Mouse (Mus musculus) bone marrow macrophage, adult 2 months (primary cell): ENCODE data around the gene Zhx3. TPM values are rescaled to one million over a fixed set of nuclear protein-coding genes. Genes with fewer than 3 reads are reported as not detected.

Experiments
- H3K27ac ChIP-seq: 2 replicates; pipeline ENCODE4 v1.5.1; 2012; ENCODE audit warnings: low read depth, low read length; ENCODE audit not compliant: insufficient read depth
- H3K4me1 ChIP-seq: 2 replicates; pipeline ENCODE4 v1.6.1; 2012; ENCODE audit warnings: low read length; ENCODE audit not compliant: control insufficient read depth, insufficient read depth
- H3K4me3 ChIP-seq: 2 replicates; pipeline ENCODE4 v1.5.1; 2012; ENCODE audit warnings: mild to moderate bottlenecking, low read length, moderate library complexity; ENCODE audit not compliant: insufficient read depth
- CTCF ChIP-seq: IDR thresholded peaks from 2 replicates; pipeline ENCODE4 v1.5.1; 2012; ENCODE audit warnings: low read depth, mild to moderate bottlenecking, low read length, moderate library complexity
- POLR2A ChIP-seq: IDR thresholded peaks from 2 replicates; pipeline ENCODE4 v1.6.1; 2012; ENCODE audit warnings: mild to moderate bottlenecking, low read depth, low read length, borderline replicate concordance
- polyA plus RNA-seq: library from polyadenylated mRNA; stranded (reverse); fragments of >200 nt; gene quantifications from 2 replicates; pipeline ENCODE4 v1.2.4, GENCODE M21; 2012; ENCODE audit not compliant: missing spikeins, insufficient read depth, insufficient read length

Gene Zhx3
- polyA plus RNA-seq, 1 experiment = 6.1 TPM

DNA sequence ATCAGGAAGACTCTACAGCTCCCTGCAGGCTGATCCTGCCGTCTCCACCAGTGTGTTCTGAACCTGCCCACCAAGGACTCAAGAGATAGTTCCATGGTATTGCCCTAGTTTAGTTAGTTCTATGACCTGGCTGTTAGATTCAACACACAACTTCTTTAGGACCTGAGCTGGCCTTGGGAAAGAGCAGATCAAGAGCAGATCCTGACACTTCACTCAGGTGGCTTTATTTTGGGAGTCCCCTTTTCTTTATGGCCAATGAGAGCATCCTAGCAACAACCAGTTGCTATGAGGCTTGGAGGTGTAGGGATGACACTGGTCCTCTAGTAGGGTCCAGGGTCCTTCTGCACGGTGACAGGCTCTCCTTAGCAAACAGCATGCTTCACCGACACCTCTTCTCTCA, 107.7 kb downstream of the Zhx3 start:
- TF ChIP-seq CTCF (no peak), POLR2A (no peak)
- no peak overlapping the region for H3K27ac ChIP-seq
- no peaks in the 10 kb centered on the region for H3K4me1 ChIP-seq
- no peak overlapping the region for H3K4me3 ChIP-seq

GRCm38 (mm10) chr2:160764386-160764785, 108.4 kb downstream of the Zhx3 start:
- H3K4me1 ChIP-seq = no peaks in the 10 kb centered on the region
- TF ChIP-seq POLR2A (no peak), CTCF (no peak)
- H3K27ac ChIP-seq = no peak overlapping the region
- no peak overlapping the region for H3K4me3 ChIP-seq

DNA sequence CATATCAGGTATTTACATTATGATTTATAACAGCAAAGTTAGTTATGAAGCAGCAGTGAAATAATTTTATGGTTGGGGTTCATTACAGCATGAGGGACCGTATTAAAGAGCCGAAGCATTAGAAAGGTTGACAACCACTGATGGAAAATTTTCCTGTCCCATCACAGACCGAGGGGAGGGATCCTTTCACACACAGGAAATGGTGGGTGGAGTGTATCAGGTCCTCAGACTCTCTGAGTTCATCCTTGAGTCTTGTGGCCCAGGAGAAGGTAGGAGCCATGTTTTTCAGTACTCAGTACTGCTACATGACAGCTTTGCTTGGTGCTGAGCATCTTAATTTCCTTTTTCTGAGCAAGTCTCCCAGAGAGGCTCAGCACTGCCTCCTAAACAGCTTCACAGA, 109.0 kb downstream of the Zhx3 start:
- no peak overlapping the region for H3K27ac ChIP-seq
- H3K4me1 ChIP-seq = no peaks in the 10 kb centered on the region
- no peak overlapping the region for H3K4me3 ChIP-seq
- no peak for TF ChIP-seq POLR2A
- TF ChIP-seq CTCF = no peak

- Histone ChIP-seq H3K27ac (no peak overlapping the region), H3K4me1 (no peaks in the 10 kb centered on the region), H3K4me3 (no peak overlapping the region)
- peak; percentile 81 for TF ChIP-seq CTCF
- TF ChIP-seq POLR2A = no peak
Measured at GRCm38 (mm10) chr2:160760433-160761184, 112.2 kb downstream of the Zhx3 start.

GRCm38 (mm10) chr2:160756583-160757203, 116.1 kb downstream of the Zhx3 start:
- Histone ChIP-seq H3K27ac (no peak overlapping the region), H3K4me1 (no peaks in the 10 kb centered on the region), H3K4me3 (no peak overlapping the region)
- TF ChIP-seq CTCF (no peak), POLR2A (no peak)

- Histone ChIP-seq H3K4me3 (no peak overlapping the region), H3K27ac (no peak overlapping the region), H3K4me1 (peaks cover 11% of the 10 kb centered on the region)
- TF ChIP-seq POLR2A (no peak), CTCF (no peak)
Measured at GRCm38 (mm10) chr2:160747075-160747474, 125.7 kb downstream of the Zhx3 start.

DNA sequence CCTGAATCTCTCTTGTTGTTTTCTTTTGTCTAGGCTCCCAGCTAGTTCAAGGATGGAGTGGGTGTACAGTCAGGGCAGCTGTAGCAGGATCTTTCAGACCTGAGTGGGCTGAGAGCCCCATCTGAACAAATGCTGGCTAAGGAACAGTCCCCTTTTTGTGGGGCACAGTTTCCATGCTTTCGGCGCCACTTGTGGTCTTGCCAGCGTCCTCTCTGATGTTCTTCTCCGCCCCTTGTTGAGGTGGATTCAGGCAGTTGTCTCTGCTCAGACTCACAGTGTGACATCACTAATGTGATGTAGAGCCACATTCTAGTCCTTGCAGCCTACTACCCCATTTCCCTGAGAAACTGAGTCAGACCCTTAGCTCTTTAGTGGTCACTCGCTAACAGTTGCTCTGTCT, 126.2 kb downstream of the Zhx3 start:
- Histone ChIP-seq H3K4me1 (peaks cover 16% of the 10 kb centered on the region), H3K27ac (no peak overlapping the region), H3K4me3 (no peak overlapping the region)
- no peak for TF ChIP-seq CTCF
- TF ChIP-seq POLR2A = no peak

DNA sequence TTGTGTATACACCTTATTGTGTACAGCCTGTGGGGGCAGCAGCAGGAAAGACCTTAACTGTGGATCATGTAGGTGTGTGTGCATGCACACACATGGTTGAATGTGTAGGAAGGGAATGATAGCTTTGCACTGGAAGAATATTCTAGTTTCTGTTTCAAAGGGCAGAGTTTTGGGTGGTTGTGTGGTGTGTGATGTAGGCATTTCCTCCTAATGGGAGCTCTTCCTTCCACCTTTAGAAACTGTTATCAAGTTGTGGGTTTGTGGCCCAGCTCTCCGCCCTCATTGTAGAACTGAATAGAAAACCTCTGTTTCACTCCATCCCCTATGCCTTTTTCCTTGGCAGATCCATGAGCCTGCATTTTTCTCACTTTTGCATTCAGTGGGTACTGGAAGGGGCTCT, 127.3 kb downstream of the Zhx3 start:
- TF ChIP-seq CTCF (no peak), POLR2A (no peak)
- no peak overlapping the region for H3K4me3 ChIP-seq
- peaks cover 20% of the 10 kb centered on the region for H3K4me1 ChIP-seq
- no peak overlapping the region for H3K27ac ChIP-seq

- TF ChIP-seq POLR2A (no peak), CTCF (no peak)
- Histone ChIP-seq H3K4me1 (peaks cover 20% of the 10 kb centered on the region), H3K4me3 (no peak overlapping the region), H3K27ac (no peak overlapping the region)
Measured at GRCm38 (mm10) chr2:160744823-160745210, 128.0 kb downstream of the Zhx3 start.

DNA sequence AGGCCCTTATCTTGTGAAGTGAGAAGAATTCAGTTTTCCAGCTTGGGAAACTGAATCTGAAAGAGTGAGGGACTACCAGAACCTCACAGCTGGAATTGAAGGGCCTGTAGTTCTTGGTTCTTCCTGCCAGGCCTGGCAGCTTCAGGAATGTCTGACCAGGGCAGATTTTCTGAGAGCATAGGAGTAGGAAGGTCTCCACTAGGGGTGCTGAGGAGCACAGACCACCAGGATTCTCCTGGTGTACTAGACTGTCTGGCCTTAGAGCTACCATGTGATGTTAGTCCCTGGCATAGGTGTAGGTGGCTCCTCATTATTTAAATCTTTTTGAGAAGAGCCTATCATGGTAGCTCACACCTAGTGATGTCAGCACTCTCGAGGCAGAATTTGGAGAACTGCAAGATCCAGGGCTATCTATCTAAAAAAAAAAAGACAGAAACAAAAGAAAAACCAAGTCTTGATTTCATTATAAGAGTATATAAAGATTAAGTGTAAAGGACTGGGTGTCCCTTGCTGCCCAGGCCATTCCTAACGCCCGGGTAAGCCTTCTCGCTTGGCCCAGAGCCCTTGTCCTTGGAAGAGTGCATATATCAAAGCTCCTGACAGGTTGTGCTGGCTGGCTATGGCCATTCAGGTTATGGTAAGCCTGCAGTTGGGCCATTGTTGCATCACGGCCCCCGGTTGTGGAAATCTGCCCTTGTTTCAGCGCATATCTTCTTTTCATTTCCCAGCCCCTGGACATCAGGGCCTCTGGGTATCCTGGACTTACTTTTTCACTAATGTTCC, 128.6 kb downstream of the Zhx3 start:
- TF ChIP-seq POLR2A (no peak), CTCF (no peak)
- Histone ChIP-seq H3K27ac (no peak overlapping the region), H3K4me1 (peaks cover 20% of the 10 kb centered on the region), H3K4me3 (no peak overlapping the region)
